Mouse (Mus musculus): ENCODE data around the gene Xndc1. TPM values are rescaled to one million over a fixed set of nuclear protein-coding genes. Genes with fewer than 3 reads are reported as not detected.

The Xndc1 gene
- polyA plus RNA-seq, 1 experiment from 2014 or later = 34.4 TPM

DNA sequence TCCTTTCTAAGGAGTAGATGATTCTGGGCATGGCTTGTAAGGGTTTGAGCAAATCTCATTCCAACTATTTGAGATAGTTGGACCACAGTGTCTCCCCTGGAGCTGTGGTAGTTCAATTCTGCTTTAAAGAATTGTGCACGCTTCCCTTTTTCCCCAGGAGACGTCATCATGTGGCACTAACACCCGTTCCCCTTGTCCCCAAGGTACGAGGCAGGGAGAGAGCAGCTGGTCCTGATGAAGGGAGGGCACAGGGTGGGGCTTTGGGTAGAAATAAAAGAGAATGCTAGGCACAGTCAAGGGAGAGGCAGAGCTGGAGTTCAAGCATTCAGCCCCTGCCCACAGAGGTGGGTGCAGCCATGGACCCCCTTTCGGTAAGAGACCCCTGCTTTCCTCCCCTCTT, 17.5 kb downstream of the Xndc1 start, which contains the start of gene Trpc2:
Gene Trpc2 (plus strand): TSS at position 301 of the 400 bp plus-strand sequence.
- H3K27ac ChIP-seq = no peak within 1 kb of the TSS
- ATAC-seq (ENCODE audit: borderline replicate concordance, extremely low read depth, low FRiP score, low TSS enrichment) = no peak
- H3K27me3 ChIP-seq = no peaks in the 10 kb centered on the region
- H3K9me3 ChIP-seq = no peaks in the 10 kb centered on the region
- H3K4me1 ChIP-seq = no peaks in the 10 kb centered on the region
- 84% methylated on average over 5 of the region's 5 CpGs for WGBS
- no peak within 1 kb of the TSS for H3K4me3 ChIP-seq
- H3K36me3 ChIP-seq = peaks cover 61% of the 10 kb centered on the region
- no peak within 1 kb of the TSS for H3K9ac ChIP-seq
- no peak within 1 kb of the TSS for H3K4me2 ChIP-seq

GRCm38 (mm10) chr7:102084041-102084696, 18.9 kb downstream of the Xndc1 start:
- ATAC-seq (ENCODE audit: borderline replicate concordance, extremely low read depth, low FRiP score, low TSS enrichment) = no peak
- Histone ChIP-seq H3K4me1 (no peaks in the 10 kb centered on the region), H3K36me3 (peaks cover 51% of the 10 kb centered on the region), H3K4me2 (no peak overlapping the region), H3K4me3 (no peak overlapping the region), H3K9me3 (no peaks in the 10 kb centered on the region), H3K27me3 (no peaks in the 10 kb centered on the region), H3K9ac (no peak overlapping the region), H3K27ac (no peak overlapping the region)
- WGBS = 81% methylated on average over 26 of the region's 26 CpGs

DNA sequence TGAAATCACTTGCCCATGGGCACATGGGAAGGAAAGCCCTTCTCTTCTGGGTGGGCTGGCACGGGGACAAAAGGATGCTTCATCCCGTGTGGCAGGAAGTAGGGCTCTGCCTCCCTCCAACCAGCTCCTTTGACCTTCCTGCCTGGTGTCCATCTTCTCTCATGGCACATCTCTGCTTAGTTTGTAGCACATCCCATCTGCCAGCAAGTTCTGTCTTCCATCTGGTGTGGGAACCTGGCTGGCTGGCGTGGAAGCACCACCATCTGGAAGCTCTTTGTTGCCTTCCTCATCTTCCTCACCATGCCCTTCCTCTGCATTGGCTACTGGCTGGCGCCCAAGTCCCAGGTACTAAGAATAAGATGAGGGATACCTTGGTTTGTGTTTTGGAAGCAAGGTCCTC, 22.0 kb downstream of the Xndc1 start:
- no peaks in the 10 kb centered on the region for H3K9me3 ChIP-seq
- no peak overlapping the region for H3K4me3 ChIP-seq
- no peaks in the 10 kb centered on the region for H3K4me1 ChIP-seq
- 77% methylated on average over 4 of the region's 4 CpGs for WGBS
- no peaks in the 10 kb centered on the region for H3K27me3 ChIP-seq
- ATAC-seq (ENCODE audit: borderline replicate concordance, extremely low read depth, low FRiP score, low TSS enrichment) = no peak
- no peak overlapping the region for H3K27ac ChIP-seq
- no peak overlapping the region for H3K9ac ChIP-seq
- H3K36me3 ChIP-seq = peaks cover 24% of the 10 kb centered on the region
- H3K4me2 ChIP-seq = no peak overlapping the region

GRCm38 (mm10) chr7:102099760-102100661, 34.7 kb downstream of the Xndc1 start:
- H3K4me3 ChIP-seq = peak overlapping the region; percentile 28
- no peaks in the 10 kb centered on the region for H3K27me3 ChIP-seq
- peaks cover 17% of the 10 kb centered on the region for H3K4me1 ChIP-seq
- H3K9ac ChIP-seq = 0 out of 2 replicates have a peak overlapping the region, but pooled peaks have one; percentile 11
- H3K36me3 ChIP-seq = no peaks in the 10 kb centered on the region
- no peak overlapping the region for H3K27ac ChIP-seq
- WGBS = 4% methylated on average over 30 of the region's 30 CpGs
- H3K9me3 ChIP-seq = no peaks in the 10 kb centered on the region
- peak; percentile 80 for ATAC-seq (ENCODE audit: borderline replicate concordance, extremely low read depth, low FRiP score, low TSS enrichment)
- peak overlapping the region; percentile 56 for H3K4me2 ChIP-seq

DNA sequence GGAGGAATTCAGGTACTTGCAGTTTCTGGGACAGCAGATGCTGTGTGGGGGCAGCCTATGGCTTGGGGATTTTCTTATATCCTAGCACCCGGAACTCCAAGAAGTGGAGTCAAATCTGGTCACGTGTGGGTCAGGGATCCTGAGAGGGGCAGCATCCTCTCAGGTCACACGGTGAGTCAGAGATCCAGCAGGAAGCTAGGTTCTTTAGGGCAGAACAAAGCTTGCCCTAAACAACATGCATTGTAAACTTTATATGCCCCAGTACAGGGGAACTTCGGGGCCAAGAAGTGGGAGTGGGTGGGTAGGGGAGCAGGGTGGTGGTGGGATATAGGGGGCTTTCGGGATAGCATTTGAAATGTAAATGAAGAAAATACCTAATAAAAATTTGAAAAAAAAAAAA, 35.6 kb downstream of the Xndc1 start:
- H3K4me2 ChIP-seq = no peak overlapping the region
- H3K9ac ChIP-seq = no peak overlapping the region

DNA sequence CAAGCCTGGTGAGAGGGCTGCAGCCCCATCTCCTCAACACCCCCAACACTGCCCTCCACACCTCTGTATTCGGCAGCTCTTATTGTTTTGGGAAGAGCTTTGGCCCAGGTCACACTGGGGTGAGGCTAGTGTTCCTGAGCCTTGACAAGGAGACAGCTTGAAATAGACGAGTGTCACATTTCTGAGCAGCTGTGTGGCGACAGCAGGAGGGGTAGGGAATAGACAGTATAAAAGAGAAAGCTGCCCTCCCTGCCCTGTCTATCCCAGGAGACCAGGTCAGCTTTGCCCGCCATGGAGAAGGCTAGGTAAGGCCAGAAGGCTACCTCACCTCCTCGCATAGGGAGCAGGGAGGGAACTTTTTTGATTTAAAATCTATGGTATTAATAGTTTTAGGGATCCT, 36.2 kb downstream of the Xndc1 start, which contains the start of gene Art1:
Gene Art1 (plus strand): TSS at position 257 of the 400 bp plus-strand sequence.
- Histone ChIP-seq H3K36me3 (no peaks in the 10 kb centered on the region), H3K9ac (no peak within 1 kb of the TSS), H3K4me2 (peak within 1 kb of the TSS; percentile 56; the same call in 1 of the 2 replicates), H3K9me3 (no peaks in the 10 kb centered on the region), H3K27ac (no peak within 1 kb of the TSS), H3K4me1 (peaks cover 17% of the 10 kb centered on the region), H3K27me3 (no peaks in the 10 kb centered on the region), H3K4me3 (no peak within 1 kb of the TSS)
- 54% methylated on average over 5 of the region's 5 CpGs for WGBS
- ATAC-seq (ENCODE audit: borderline replicate concordance, extremely low read depth, low FRiP score, low TSS enrichment) = no peak

More for the DNA sequence above, 35.6 kb downstream of the Xndc1 start:
- no peaks in the 10 kb centered on the region for H3K9me3 ChIP-seq
- H3K4me3 ChIP-seq = no peak overlapping the region
- peaks cover 17% of the 10 kb centered on the region for H3K4me1 ChIP-seq
- no peak for ATAC-seq (ENCODE audit: borderline replicate concordance, extremely low read depth, low FRiP score, low TSS enrichment)
- H3K36me3 ChIP-seq = no peaks in the 10 kb centered on the region
- no peaks in the 10 kb centered on the region for H3K27me3 ChIP-seq
- no peak overlapping the region for H3K27ac ChIP-seq
- 59% methylated on average over 5 of the region's 5 CpGs for WGBS

GRCm38 (mm10) chr7:102102241-102102640, 36.9 kb downstream of the Xndc1 start:
- 41% methylated on average over 8 of the region's 8 CpGs for WGBS
- peaks cover 25% of the 10 kb centered on the region for H3K4me1 ChIP-seq
- no peaks in the 10 kb centered on the region for H3K9me3 ChIP-seq

DNA sequence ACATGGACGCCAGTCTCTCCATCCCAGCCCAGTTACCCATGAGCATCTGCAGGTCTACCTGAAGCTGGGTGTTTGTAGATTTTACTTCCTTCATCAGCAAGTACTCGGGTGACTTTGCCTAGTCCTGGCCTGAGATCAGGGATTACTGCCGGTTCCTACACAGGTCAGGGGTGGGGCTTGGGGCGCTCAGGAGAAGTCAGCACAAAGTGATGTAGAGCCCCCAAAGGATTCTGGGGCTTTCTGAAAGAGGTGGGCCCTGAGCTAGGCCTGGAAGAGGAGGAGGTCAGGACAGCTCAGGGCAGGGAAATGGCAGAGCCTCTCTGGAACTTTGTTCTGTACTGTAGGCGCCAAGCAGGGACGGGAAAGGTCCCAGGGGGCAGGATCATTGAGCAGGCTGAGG, 37.4 kb downstream of the Xndc1 start:
- no peak for ATAC-seq (ENCODE audit: borderline replicate concordance, extremely low read depth, low FRiP score, low TSS enrichment)
- peaks cover 26% of the 10 kb centered on the region for H3K4me1 ChIP-seq
- no peak overlapping the region for H3K4me3 ChIP-seq
- H3K4me2 ChIP-seq = no peak overlapping the region
- WGBS = 39% methylated on average over 6 of the region's 6 CpGs
- no peak overlapping the region for H3K9ac ChIP-seq
- H3K27ac ChIP-seq = no peak overlapping the region
- H3K27me3 ChIP-seq = no peaks in the 10 kb centered on the region
- H3K36me3 ChIP-seq = no peaks in the 10 kb centered on the region
- H3K9me3 ChIP-seq = no peaks in the 10 kb centered on the region

More at GRCm38 (mm10) chr7:102102241-102102640, 36.9 kb downstream of the Xndc1 start:
- no peak overlapping the region for H3K27ac ChIP-seq
- H3K27me3 ChIP-seq = no peaks in the 10 kb centered on the region
- no peaks in the 10 kb centered on the region for H3K36me3 ChIP-seq
- ATAC-seq (ENCODE audit: borderline replicate concordance, extremely low read depth, low FRiP score, low TSS enrichment) = no peak
- no peak overlapping the region for H3K4me3 ChIP-seq
- no peak overlapping the region for H3K9ac ChIP-seq
- no peak overlapping the region for H3K4me2 ChIP-seq

DNA sequence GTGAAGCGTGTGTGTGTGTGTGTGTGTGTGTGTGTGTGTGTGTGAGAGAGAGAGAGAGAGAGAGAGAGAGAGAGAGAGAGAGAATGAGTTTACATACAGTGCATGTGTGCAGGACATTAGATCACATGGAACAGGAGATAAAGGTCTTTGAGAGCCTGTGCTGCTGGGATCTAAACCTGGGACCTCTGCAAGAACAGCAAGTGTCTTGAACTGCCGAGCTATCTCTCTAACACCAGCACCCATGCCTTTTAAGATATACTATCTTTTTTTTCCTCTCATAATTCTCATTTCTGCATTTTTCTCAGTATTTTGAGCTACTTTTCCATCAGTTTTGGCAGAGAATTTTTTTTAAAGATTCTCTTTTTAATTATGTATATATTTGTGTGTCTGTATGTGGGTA, 38.2 kb downstream of the Xndc1 start:
- no peaks in the 10 kb centered on the region for H3K9me3 ChIP-seq
- H3K4me3 ChIP-seq = no peak overlapping the region
- H3K27me3 ChIP-seq = no peaks in the 10 kb centered on the region
- no peak overlapping the region for H3K9ac ChIP-seq
- no peaks in the 10 kb centered on the region for H3K36me3 ChIP-seq
- no peak overlapping the region for H3K27ac ChIP-seq
- no peak for ATAC-seq (ENCODE audit: borderline replicate concordance, extremely low read depth, low FRiP score, low TSS enrichment)
- WGBS = 57% methylated on average over 2 of the region's 2 CpGs
- H3K4me1 ChIP-seq = peaks cover 26% of the 10 kb centered on the region
- H3K4me2 ChIP-seq = no peak overlapping the region

DNA sequence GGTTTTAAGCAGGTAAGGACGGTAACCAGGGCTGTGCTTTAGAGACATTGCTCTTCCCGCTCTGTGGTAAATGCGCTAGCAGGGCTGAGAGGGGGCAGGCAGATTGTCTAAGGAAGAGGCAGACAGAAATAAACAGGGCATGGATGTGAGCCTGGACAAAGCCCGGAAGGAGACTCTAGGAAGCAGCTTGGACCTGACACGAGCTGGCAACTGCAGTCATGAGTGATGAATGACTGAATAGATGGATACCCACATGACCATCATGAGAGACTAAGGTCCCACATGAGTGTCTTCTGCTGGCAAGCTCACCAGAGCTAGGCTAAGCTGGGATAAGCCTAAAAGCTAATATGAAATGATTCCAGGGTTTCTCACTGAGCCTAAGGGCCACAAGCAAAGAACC, 38.8 kb downstream of the Xndc1 start:
- no peak overlapping the region for H3K27ac ChIP-seq
- H3K4me1 ChIP-seq = peaks cover 26% of the 10 kb centered on the region
- H3K4me2 ChIP-seq = no peak overlapping the region
- 45% methylated on average over 5 of the region's 5 CpGs for WGBS
- no peaks in the 10 kb centered on the region for H3K27me3 ChIP-seq
- H3K36me3 ChIP-seq = no peaks in the 10 kb centered on the region
- no peak overlapping the region for H3K4me3 ChIP-seq
- ATAC-seq (ENCODE audit: borderline replicate concordance, extremely low read depth, low FRiP score, low TSS enrichment) = no peak
- no peaks in the 10 kb centered on the region for H3K9me3 ChIP-seq
- no peak overlapping the region for H3K9ac ChIP-seq

GRCm38 (mm10) chr7:102106700-102107141, 41.4 kb downstream of the Xndc1 start:
- peak overlapping the region; percentile 72 for H3K4me2 ChIP-seq
- 11% methylated on average over 23 of the region's 23 CpGs for WGBS

GRCm38 (mm10) chr7:102108206-102108605, 42.9 kb downstream of the Xndc1 start:
- Histone ChIP-seq H3K9ac (no peak overlapping the region), H3K4me3 (no peak overlapping the region), H3K4me2 (no peak overlapping the region), H3K36me3 (no peaks in the 10 kb centered on the region), H3K27me3 (no peaks in the 10 kb centered on the region), H3K4me1 (peaks cover 9% of the 10 kb centered on the region), H3K27ac (no peak overlapping the region), H3K9me3 (no peaks in the 10 kb centered on the region)
- 83% methylated on average over 1 of the region's 1 CpGs for WGBS
- no peak for ATAC-seq (ENCODE audit: borderline replicate concordance, extremely low read depth, low FRiP score, low TSS enrichment)

More at GRCm38 (mm10) chr7:102106700-102107141, 41.4 kb downstream of the Xndc1 start:
- Histone ChIP-seq H3K27ac (no peak overlapping the region), H3K4me3 (peak overlapping the region; percentile 30), H3K4me1 (peaks cover 9% of the 10 kb centered on the region), H3K36me3 (no peaks in the 10 kb centered on the region), H3K9ac (peak overlapping the region; percentile 23; the same call in 1 of the 2 replicates), H3K27me3 (no peaks in the 10 kb centered on the region), H3K9me3 (no peaks in the 10 kb centered on the region)
- peak; percentile 29; the same call in 1 of the 2 replicates for ATAC-seq (ENCODE audit: borderline replicate concordance, extremely low read depth, low FRiP score, low TSS enrichment)

Data from lung, embryonic 15.5 days (tissue).